Comparison of ENCODE assay signal across 13 mouse cellular contexts in genomic region chr17:43147935-43148334, GRCm38 (mm10).
DNase-seq lines count a peak whose midpoint lies in the region; ATAC-seq and TF ChIP-seq lines count a peak whose summit lies in the region.
"Had no signal": no experiment of that assay in that cellular context is flagged by ENCODE, and none has a peak within 500 bp of the region (broad histone marks: within the 10 kb centered on the region; RNA-seq: fewer than 3 reads in every experiment).

No protein-coding gene starts in this region.

- no peak overlapping the region for H3K9ac ChIP-seq in midbrain, postnatal 0 days (replicated peaks; ENCODE audit: low read length, poor library complexity, severe bottlenecking)
- no peak overlapping the region for H3K9ac ChIP-seq in kidney, embryonic 14.5 days (ENCODE audit: low read depth, low read length)
- H3K9ac ChIP-seq: embryonic facial prominence, embryonic 13.5 days; lung, embryonic 15.5 days had no signal

- no peak for TF ChIP-seq CTCF in gastrocnemius, adult 2 months (IDR thresholded peaks at IDR 0.05)
- TF ChIP-seq CTCF in midbrain, postnatal 0 days (IDR thresholded peaks at IDR 0.05), result no peak

- WGBS in midbrain, embryonic 10.5 days, result 8% methylated on average over 3 of the region's 3 CpGs
- WGBS in midbrain, postnatal 0 days, result 9% methylated on average over 3 of the region's 3 CpGs
- 14% methylated on average over 3 of the region's 3 CpGs for WGBS in kidney, embryonic 14.5 days

- no peak overlapping the region for H3K4me3 ChIP-seq in gastrocnemius, adult 2 months
- H3K4me3 ChIP-seq in midbrain, embryonic 10.5 days, result no peak overlapping the region
- no peak overlapping the region for H3K4me3 ChIP-seq in midbrain, postnatal 0 days (ENCODE audit: low read depth, low read length)
- H3K4me3 ChIP-seq in kidney, embryonic 14.5 days (ENCODE audit: low read length), result no peak overlapping the region
- H3K4me3 ChIP-seq: embryonic facial prominence, embryonic 13.5 days; lung, embryonic 15.5 days had no signal

- no peak for ATAC-seq in midbrain, postnatal 0 days (ENCODE audit: low FRiP score)
- peak; percentile 60; the same call in 1 of the 2 replicates for ATAC-seq in kidney, embryonic 14.5 days (ENCODE audit: low FRiP score, low TSS enrichment)
- ATAC-seq in granulocyte monocyte progenitor cell, adult 5-6 weeks (replicated peaks; ENCODE audit: poor library complexity, severe bottlenecking), result no peak
- ATAC-seq: hindbrain, embryonic 16.5 days; midbrain, embryonic 16.5 days had no signal

- H3K4me1 ChIP-seq in midbrain, embryonic 10.5 days, result peaks cover 13% of the 10 kb centered on the region
- H3K4me1 ChIP-seq in midbrain, postnatal 0 days (ENCODE audit: insufficient read depth, low read length), result no peaks in the 10 kb centered on the region
- H3K4me1 ChIP-seq in kidney, embryonic 14.5 days (ENCODE audit: control insufficient read depth, insufficient read depth, low read length), result peaks cover 12% of the 10 kb centered on the region

- H3K27ac ChIP-seq in gastrocnemius, adult 2 months, result 0 out of 2 replicates have a peak overlapping the region, but pooled peaks have one; percentile 3
- H3K27ac ChIP-seq in midbrain, embryonic 10.5 days (replicated peaks), result no peak overlapping the region
- no peak overlapping the region for H3K27ac ChIP-seq in midbrain, postnatal 0 days (ENCODE audit: low read depth, low read length)
- H3K27ac ChIP-seq in kidney, embryonic 14.5 days (ENCODE audit: low read depth, low read length), result no peak overlapping the region
- H3K27ac ChIP-seq: embryonic facial prominence, embryonic 13.5 days; lung, embryonic 15.5 days had no signal

- no peak for DNase-seq in gastrocnemius, adult 2 months
- DNase-seq in gastrocnemius, postnatal 25 days, result no peak
- peak; percentile 22 for DNase-seq in midbrain, embryonic 10.5 days (ENCODE audit: low spot score)
- DNase-seq in midbrain, postnatal 0 days (ENCODE audit: low spot score), result no peak
- DNase-seq in adrenal gland, adult 18-20 months (ENCODE audit: low spot score in 2 of 2), result no peak
- no peak for DNase-seq in cerebellum, adult 9-10 months
- DNase-seq: thymus, postnatal 25 days had no signal

- no peak overlapping the region for H3K4me2 ChIP-seq in midbrain, postnatal 0 days (ENCODE audit: low read depth, low read length, poor library complexity, severe bottlenecking)
- H3K4me2 ChIP-seq in kidney, embryonic 14.5 days (replicated peaks; ENCODE audit: low read depth, low read length), result no peak overlapping the region
- H3K4me2 ChIP-seq: embryonic facial prominence, embryonic 13.5 days; lung, embryonic 15.5 days had no signal

- intact Hi-C loops in gastrocnemius, adult 2 months (cut with DNase I), result no loop called here

- no peaks in the 10 kb centered on the region for H3K9me3 ChIP-seq in midbrain, embryonic 10.5 days (replicated peaks)
- no peaks in the 10 kb centered on the region for H3K9me3 ChIP-seq in midbrain, postnatal 0 days (ENCODE audit: low read length)
- H3K9me3 ChIP-seq in kidney, embryonic 14.5 days (ENCODE audit: control insufficient read depth, low read length), result no peaks in the 10 kb centered on the region
- H3K9me3 ChIP-seq: embryonic facial prominence, embryonic 13.5 days; lung, embryonic 15.5 days had no signal

- H3K27me3 ChIP-seq in midbrain, embryonic 10.5 days (ENCODE audit: low read depth, poor library complexity, severe bottlenecking), result no peaks in the 10 kb centered on the region
- H3K27me3 ChIP-seq in midbrain, postnatal 0 days (ENCODE audit: insufficient read depth, low read length), result no peaks in the 10 kb centered on the region
- no peaks in the 10 kb centered on the region for H3K27me3 ChIP-seq in kidney, embryonic 14.5 days (ENCODE audit: control insufficient read depth, insufficient read depth, low read length)
- H3K27me3 ChIP-seq: embryonic facial prominence, embryonic 13.5 days; lung, embryonic 15.5 days had no signal

- H3K36me3 ChIP-seq in midbrain, embryonic 10.5 days, result no peaks in the 10 kb centered on the region
- no peaks in the 10 kb centered on the region for H3K36me3 ChIP-seq in midbrain, postnatal 0 days (ENCODE audit: insufficient read depth, low read length)
- no peaks in the 10 kb centered on the region for H3K36me3 ChIP-seq in kidney, embryonic 14.5 days (ENCODE audit: control insufficient read depth, insufficient read depth, low read length)
- H3K36me3 ChIP-seq: embryonic facial prominence, embryonic 13.5 days; lung, embryonic 15.5 days had no signal
